ENCODE assay signal across 16 mouse cellular contexts in genomic region chr1:120776906-120777305, GRCm38 (mm10).
"Had no signal": no experiment of that assay in that cellular context is flagged by ENCODE, and none has a peak within 500 bp of the region (broad histone marks: within the 10 kb centered on the region; RNA-seq: fewer than 3 reads in every experiment).

No protein-coding gene starts in this region.

- DNase-seq: liver, embryonic 13.5 days; lung, adult 18-20 months; lung, postnatal 14 days; lung, postnatal 36 days; right cerebral cortex, postnatal 14 days; thymus, adult 2 months; thymus, postnatal 25 days; thymus, postnatal 4 days had no signal

- H3K4me3 ChIP-seq: liver, embryonic 13.5 days; liver, embryonic 15.5 days; midbrain, embryonic 10.5 days; midbrain, embryonic 13.5 days; midbrain, embryonic 15.5 days; neural tube, embryonic 12.5 days; stomach, embryonic 15.5 days had no signal

- H3K36me3 ChIP-seq: liver, embryonic 13.5 days; liver, embryonic 15.5 days; midbrain, embryonic 10.5 days; midbrain, embryonic 13.5 days; midbrain, embryonic 15.5 days; neural tube, embryonic 12.5 days; stomach, embryonic 15.5 days had no signal

- H3K4me2 ChIP-seq: liver, embryonic 13.5 days; liver, embryonic 15.5 days; lung, embryonic 14.5 days; midbrain, embryonic 13.5 days; midbrain, embryonic 15.5 days; neural tube, embryonic 12.5 days; stomach, embryonic 15.5 days had no signal

- H3K27me3 ChIP-seq: liver, embryonic 13.5 days; liver, embryonic 15.5 days; midbrain, embryonic 13.5 days; midbrain, embryonic 15.5 days; neural tube, embryonic 12.5 days; stomach, embryonic 15.5 days had no signal

- H3K27ac ChIP-seq: liver, embryonic 13.5 days; liver, embryonic 15.5 days; midbrain, embryonic 10.5 days; midbrain, embryonic 13.5 days; midbrain, embryonic 15.5 days; neural tube, embryonic 12.5 days; stomach, embryonic 15.5 days; stomach, postnatal 0 days had no signal

- ATAC-seq: midbrain, embryonic 13.5 days; midbrain, embryonic 15.5 days had no signal

- H3K4me1 ChIP-seq: liver, embryonic 13.5 days; liver, embryonic 15.5 days; midbrain, embryonic 10.5 days; midbrain, embryonic 13.5 days; midbrain, embryonic 15.5 days; neural tube, embryonic 12.5 days; stomach, embryonic 15.5 days had no signal

- H3K9me3 ChIP-seq: liver, embryonic 13.5 days; liver, embryonic 15.5 days; midbrain, embryonic 10.5 days; midbrain, embryonic 15.5 days; neural tube, embryonic 12.5 days; stomach, embryonic 15.5 days had no signal

- H3K9ac ChIP-seq: liver, embryonic 13.5 days; liver, embryonic 15.5 days; lung, embryonic 14.5 days; midbrain, embryonic 13.5 days; midbrain, embryonic 15.5 days; neural tube, embryonic 12.5 days; stomach, embryonic 15.5 days had no signal
